ENCODE assay signal across 13 mouse cellular contexts in genomic region chr8:94173848-94174403, GRCm38 (mm10). TPM values are rescaled to one million over a fixed set of nuclear protein-coding genes. Genes with fewer than 3 reads are reported as not detected.
DNase-seq lines count a peak whose midpoint lies in the region; ATAC-seq and TF ChIP-seq lines count a peak whose summit lies in the region.
"Had no signal": no experiment of that assay in that cellular context is flagged by ENCODE, and none has a peak within 500 bp of the region (broad histone marks: within the 10 kb centered on the region; RNA-seq: fewer than 3 reads in every experiment).

No protein-coding gene starts in this region.

- H3K9ac ChIP-seq in kidney, embryonic 16.5 days (replicated peaks; ENCODE audit: low read length) = no peak overlapping the region
- no peak overlapping the region for H3K9ac ChIP-seq in ES-E14 (ENCODE audit: insufficient read depth, low read depth, low read length, poor library complexity, severe bottlenecking)
- peak overlapping the region; percentile 94 for H3K9ac ChIP-seq in liver, embryonic 16.5 days (ENCODE audit: low read depth, low read length)
- H3K9ac ChIP-seq: neural tube, embryonic 13.5 days had no signal

- ATAC-seq in kidney, embryonic 16.5 days (ENCODE audit: low FRiP score, low TSS enrichment) = no peak
- ATAC-seq in liver, embryonic 16.5 days (ENCODE audit: low read depth) = no peak
- no peak for ATAC-seq in granulocyte monocyte progenitor cell, adult 5-6 weeks (replicated peaks; ENCODE audit: poor library complexity, severe bottlenecking)

- in situ Hi-C loops in ES-E14 (cut with MboI; ENCODE audit: low sequenced_read_pairs in 2 of 2, unreplicated experiment in 2 of 2) = no loop called here

- H3K4me2 ChIP-seq in kidney, embryonic 16.5 days (replicated peaks; ENCODE audit: low read depth, low read length) = peak overlapping the region; percentile 67; the same call in 1 of the 2 replicates
- peak overlapping the region; percentile 89 for H3K4me2 ChIP-seq in liver, embryonic 16.5 days (ENCODE audit: low read depth, low read length)

- no peaks in the 10 kb centered on the region for H3K9me3 ChIP-seq in kidney, embryonic 16.5 days (ENCODE audit: low read length)
- H3K9me3 ChIP-seq in ES-E14 (ENCODE audit: control insufficient read depth, insufficient read depth, low read depth, low read length) = no peaks in the 10 kb centered on the region
- no peaks in the 10 kb centered on the region for H3K9me3 ChIP-seq in liver, embryonic 16.5 days (replicated peaks; ENCODE audit: control insufficient read depth, low read length)
- H3K9me3 ChIP-seq: neural tube, embryonic 13.5 days had no signal

- 41% methylated on average over 11 of the region's 11 CpGs for WGBS in kidney, embryonic 16.5 days
- 35% methylated on average over 11 of the region's 11 CpGs for WGBS in liver, embryonic 16.5 days (ENCODE audit: insufficient replicate concordance)

- H3K36me3 ChIP-seq in kidney, embryonic 16.5 days (ENCODE audit: insufficient read depth, low read length) = no peaks in the 10 kb centered on the region
- no peaks in the 10 kb centered on the region; the same call in 1 of the 2 replicates for H3K36me3 ChIP-seq in ES-E14 (ENCODE audit: control insufficient read depth, insufficient read depth, low read length, poor library complexity, severe bottlenecking)
- H3K36me3 ChIP-seq in liver, embryonic 16.5 days (ENCODE audit: control insufficient read depth, insufficient read depth) = no peaks in the 10 kb centered on the region
- H3K36me3 ChIP-seq: neural tube, embryonic 13.5 days had no signal

- H3K4me3 ChIP-seq in kidney, embryonic 16.5 days (ENCODE audit: low read length) = peak overlapping the region; percentile 51; the same call in 1 of the 2 replicates
- H3K4me3 ChIP-seq in ES-E14 (ENCODE audit: insufficient read depth in 1 of 2, low read depth in 1 of 2, low read length in 2 of 2, poor library complexity in 1 of 2, severe bottlenecking in 1 of 2) = peak overlapping the region; percentile 75 to 77; a peak in 3 of 4 replicates
- peak overlapping the region; percentile 86 for H3K4me3 ChIP-seq in liver, embryonic 16.5 days (ENCODE audit: low read depth, low read length)

- no peak for DNase-seq in kidney, postnatal 36 days
- no peak for DNase-seq in ES-E14 (ENCODE audit: low read depth, low spot score)
- DNase-seq in c-Kit-positive CD71-positive TER-119-positive erythroid progenitor cells, embryonic 14.5 days (ENCODE audit: low spot score) = peak; percentile 63
- no peak for DNase-seq in frontal cortex, adult 2 months (ENCODE audit: extremely low spot score in 1 of 2, low spot score in 1 of 2)
- DNase-seq: cerebellum, adult 11 months; kidney, postnatal 25 days; lung, postnatal 36 days had no signal

- peaks cover 61% of the 10 kb centered on the region for H3K27me3 ChIP-seq in kidney, embryonic 16.5 days (ENCODE audit: insufficient read depth, low read length)
- no peaks in the 10 kb centered on the region for H3K27me3 ChIP-seq in liver, embryonic 16.5 days (ENCODE audit: control insufficient read depth, insufficient read depth, low read depth, low read length)

- H3K27ac ChIP-seq in kidney, embryonic 16.5 days (ENCODE audit: low read length) = no peak overlapping the region
- H3K27ac ChIP-seq in ES-E14 (ENCODE audit: insufficient read depth, low read depth, low read length, poor library complexity, severe bottlenecking) = no peak overlapping the region
- peak overlapping the region; percentile 99 for H3K27ac ChIP-seq in liver, embryonic 16.5 days (ENCODE audit: low read length)
- H3K27ac ChIP-seq: neural tube, embryonic 13.5 days had no signal

- peaks cover 15% of the 10 kb centered on the region; the same call in 1 of the 2 replicates for H3K4me1 ChIP-seq in kidney, embryonic 16.5 days (ENCODE audit: insufficient read depth, low read length)
- peaks cover 2 to 15% of the 10 kb centered on the region in 2 experiments; a peak in 1 of 4 replicates for H3K4me1 ChIP-seq in ES-E14 (ENCODE audit: control insufficient read depth in 2 of 2, insufficient read depth in 2 of 2, low read length in 2 of 2, poor library complexity in 1 of 2)
- peaks cover 64% of the 10 kb centered on the region for H3K4me1 ChIP-seq in liver, embryonic 16.5 days (ENCODE audit: control insufficient read depth, low read depth, low read length)

TF ChIP-seq in ES-E14, 5 proteins besides CTCF, POLR2A, EP300 and RAD21:
- TF ChIP-seq CHD2 (IDR thresholded peaks at IDR 0.05; ENCODE audit: low read depth, low read length) (no peak), ZNF384 (IDR thresholded peaks at IDR 0.05; ENCODE audit: low read depth, low read length) (no peak), ZC3H11A (IDR thresholded peaks at IDR 0.05; ENCODE audit: borderline replicate concordance, low read depth, low read length) (no peak), MAFK (IDR thresholded peaks at IDR 0.05; ENCODE audit: insufficient read depth, low read depth, low read length) (no peak), HCFC1 (IDR thresholded peaks at IDR 0.05; ENCODE audit: borderline replicate concordance, insufficient read depth, low read length) (no peak)

RNA-seq across cellular contexts. Expression of gene Mt2, which starts 1.5 kb away (rescaled TPM):
- polyA plus RNA-seq in kidney, embryonic 16.5 days (2015; fragmentation: Nextera tagmentation; extraction: Ambion mirVana) = 143 and 167 TPM in 2 replicates
- 541 and 635 TPM in 2 replicates for total RNA-seq in ES-E14 (2012; rRNA removed)
- 1,547 and 1,681 TPM in 2 replicates for polyA plus RNA-seq in liver, embryonic 16.5 days (2015; fragmentation: Nextera tagmentation; extraction: Ambion mirVana)
- polyA plus RNA-seq in frontal cortex, adult 2 months (2012; rRNA removed) = 352 and 451 TPM in 2 replicates
- total RNA-seq in granulocyte monocyte progenitor cell, adult 5-6 weeks (2014; fragmentation: Nextera tagmentation) = 0.82 and 4.7 TPM in 2 replicates
- 3.9 and 8.7 TPM in 2 replicates for total RNA-seq in granulocyte monocyte progenitor cell, adult 5-6 weeks (2017)

RNA-seq across cellular contexts. Expression of gene Mt1, which starts 5.0 kb away (rescaled TPM):
- 543 and 568 TPM in 2 replicates for polyA plus RNA-seq in kidney, embryonic 16.5 days (2015; fragmentation: Nextera tagmentation; extraction: Ambion mirVana)
- 306 and 332 TPM in 2 replicates for total RNA-seq in ES-E14 (2012; rRNA removed)
- 6,330 and 6,428 TPM in 2 replicates for polyA plus RNA-seq in liver, embryonic 16.5 days (2015; fragmentation: Nextera tagmentation; extraction: Ambion mirVana)
- polyA plus RNA-seq in frontal cortex, adult 2 months (2012; rRNA removed) = 874 and 1,481 TPM in 2 replicates
- total RNA-seq in granulocyte monocyte progenitor cell, adult 5-6 weeks (2014; fragmentation: Nextera tagmentation) = 120 and 175 TPM in 2 replicates
- total RNA-seq in granulocyte monocyte progenitor cell, adult 5-6 weeks (2017) = 233 and 290 TPM in 2 replicates

RNA-seq across cellular contexts. Expression of gene Mt3, which starts 21.5 kb away (rescaled TPM):
- 1.6 and 3.0 TPM in 2 replicates for polyA plus RNA-seq in kidney, embryonic 16.5 days (2015; fragmentation: Nextera tagmentation; extraction: Ambion mirVana)
- total RNA-seq in ES-E14 (2012; rRNA removed) = 2.1 and 6.6 TPM in 2 replicates
- 0.18 and 0.19 TPM in 2 replicates for polyA plus RNA-seq in liver, embryonic 16.5 days (2015; fragmentation: Nextera tagmentation; extraction: Ambion mirVana)
- 1,770 and 2,382 TPM in 2 replicates for polyA plus RNA-seq in frontal cortex, adult 2 months (2012; rRNA removed)
- total RNA-seq in granulocyte monocyte progenitor cell, adult 5-6 weeks (2014; fragmentation: Nextera tagmentation) = not detected in 2 replicates
- total RNA-seq in granulocyte monocyte progenitor cell, adult 5-6 weeks (2017) = not detected in 2 replicates

RNA-seq across cellular contexts. Expression of gene Mt4, which starts 36.9 kb away (rescaled TPM):
- not detected in 2 replicates for polyA plus RNA-seq in kidney, embryonic 16.5 days (2015; fragmentation: Nextera tagmentation; extraction: Ambion mirVana)
- total RNA-seq in ES-E14 (2012; rRNA removed) = 1.6 and 6.4 TPM in 2 replicates
- 0.27 and 0.67 TPM in 2 replicates for polyA plus RNA-seq in liver, embryonic 16.5 days (2015; fragmentation: Nextera tagmentation; extraction: Ambion mirVana)
- not detected in 2 replicates for polyA plus RNA-seq in frontal cortex, adult 2 months (2012; rRNA removed)
- not detected in 2 replicates for total RNA-seq in granulocyte monocyte progenitor cell, adult 5-6 weeks (2014; fragmentation: Nextera tagmentation)
- total RNA-seq in granulocyte monocyte progenitor cell, adult 5-6 weeks (2017) = not detected in 2 replicates
- total RNA-seq: heart, postnatal 25 days had no signal
- polyA plus RNA-seq: neural tube, embryonic 13.5 days; small intestine, adult 2 months had no signal

RNA-seq across cellular contexts. Expression of gene Nup93, which starts 40.4 kb away (rescaled TPM):
- 92.3 and 94.2 TPM in 2 replicates for polyA plus RNA-seq in kidney, embryonic 16.5 days (2015; fragmentation: Nextera tagmentation; extraction: Ambion mirVana)
- 82.8 and 92.5 TPM in 2 replicates for total RNA-seq in ES-E14 (2012; rRNA removed)
- polyA plus RNA-seq in liver, embryonic 16.5 days (2015; fragmentation: Nextera tagmentation; extraction: Ambion mirVana) = 34.0 and 37.7 TPM in 2 replicates
- polyA plus RNA-seq in frontal cortex, adult 2 months (2012; rRNA removed) = 32.8 and 33.6 TPM in 2 replicates
- 38.9 and 45.1 TPM in 2 replicates for total RNA-seq in granulocyte monocyte progenitor cell, adult 5-6 weeks (2014; fragmentation: Nextera tagmentation)
- total RNA-seq in granulocyte monocyte progenitor cell, adult 5-6 weeks (2017) = 45.5 and 46.0 TPM in 2 replicates

Comparison
In these comparisons a context has a peak if more than half of its experiments do, and no peak if none do; other contexts are left out.
1. RNA of gene Mt3, which starts 21.5 kb away (polyA plus RNA-seq): 1,770 to 2,382 TPM in frontal cortex, adult 2 months; 1.6 to 3.0 TPM in kidney, embryonic 16.5 days and 0.18 to 0.19 TPM in liver, embryonic 16.5 days; every median in the first group is over 100 times any median in the second.
2. Peak in every context shown above with its lines, with median percentiles within 50 percentile points of each other: H3K4me3 ChIP-seq.